Mouse (Mus musculus) activated CD4-positive, CD25-positive, alpha-beta regulatory T cell (primary cell): Measurements from ENCODE around the gene Znrd1as. TPM values are rescaled to one million over a fixed set of nuclear protein-coding genes. Genes with fewer than 3 reads are reported as not detected.

Experiments
- polyA plus RNA-seq, 2 experiments: library from polyadenylated mRNA; unstranded; fragments of 100-300 nt; shearing (Covaris generic); gene quantifications; one replicate each; pipeline ENCODE4 v1.2.1; 2017

Gene Znrd1as
- 1 to 10 TPM; 2.8 to 2.9 TPM for polyA plus RNA-seq

GRCm38 (mm10) chr17:36957999-36958743, at the start of gene Znrd1as, which contains the start of gene Znrd1:
Gene Znrd1as (plus strand): TSS chr17:36958592.
Gene Znrd1 (minus strand): TSS chr17:36958559.

GRCm38 (mm10) chr17:36942791-36943471, 15.5 kb upstream of the Znrd1as start, which contains the start of gene Rnf39:
Gene Rnf39 (plus strand): TSS chr17:36942918.

GRCm38 (mm10) chr17:36950981-36951947, 7.1 kb upstream of the Znrd1as start, which contains the start of gene Ppp1r11:
Gene Ppp1r11 (minus strand): TSS chr17:36951741.

DNA sequence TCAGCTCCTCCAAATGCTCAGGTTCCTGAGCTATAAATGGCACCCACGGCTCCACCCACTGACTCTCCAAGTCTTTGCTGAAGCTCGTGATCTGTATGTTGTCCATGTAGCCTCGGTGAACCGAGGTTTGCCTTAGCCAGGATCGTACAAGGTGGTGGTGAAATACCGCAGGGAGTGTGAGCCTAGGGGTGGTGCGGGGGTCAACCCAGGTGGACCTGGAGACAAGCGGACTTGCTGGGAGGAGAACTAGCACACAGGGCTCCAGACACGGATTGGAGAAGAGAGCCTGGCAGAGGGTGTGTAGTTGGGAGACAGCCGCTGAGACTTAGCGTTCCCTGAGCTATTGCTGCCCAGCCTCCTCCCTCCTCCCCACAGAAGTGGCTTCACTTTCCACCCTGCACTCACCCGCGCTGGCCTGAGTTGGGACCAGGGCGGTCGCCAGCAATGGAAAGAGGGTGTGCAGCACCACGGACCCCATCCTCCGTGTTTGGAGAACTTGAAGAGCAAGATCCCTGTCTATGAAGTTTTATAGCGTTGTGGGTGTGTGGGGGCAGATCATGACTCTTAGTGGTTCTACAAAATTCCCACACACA, 22.9 kb downstream of the Znrd1as start, which contains the start of gene 2410137M14Rik:
TSS of gene 2410137M14Rik (minus strand) at position 17 of the 593 bp plus-strand sequence.

GRCm38 (mm10) chr17:36989437-36989836, 31.0 kb downstream of the Znrd1as start, which contains the start of gene H2-M5:
Gene H2-M5 (minus strand): TSS chr17:36989537.

GRCm38 (mm10) chr17:37000863-37001262, 42.5 kb downstream of the Znrd1as start, which contains the start of gene Zfp57:
Gene Zfp57 (plus strand): TSS chr17:37001163.

Other genes starting within 250 kb of the Znrd1as start
- gene H2-M10.5, start 185.7 kb upstream of the Znrd1as start, polyA plus RNA-seq = not detected
- gene H2-M10.6, start 146.4 kb upstream of the Znrd1as start, polyA plus RNA-seq = not detected
- gene Trim26, start 121.5 kb upstream of the Znrd1as start, polyA plus RNA-seq = 100 to 1,000 TPM; 102 to 109 TPM
- gene Trim15, start 91.4 kb upstream of the Znrd1as start, polyA plus RNA-seq = under 1 TPM; 0.47 to 0.57 TPM
- under 1 TPM in 1 of 2 experiments, not detected in 1; 0.10 TPM for gene Trim10, start 89.0 kb upstream of the Znrd1as start, polyA plus RNA-seq
- gene Trim40, start 68.5 kb upstream of the Znrd1as start, polyA plus RNA-seq = not detected
- under 1 TPM in 1 of 2 experiments, not detected in 1; 0.15 TPM for gene Trim31, start 60.5 kb upstream of the Znrd1as start, polyA plus RNA-seq
- gene Rnf39, start 15.7 kb upstream of the Znrd1as start, polyA plus RNA-seq = under 1 TPM in 1 of 2 experiments, not detected in 1; 0.38 TPM
- 100 to 1,000 TPM; 141 to 146 TPM for gene Ppp1r11, start 6.9 kb upstream of the Znrd1as start, polyA plus RNA-seq
- gene Znrd1, start within 50 bp of the Znrd1as start, polyA plus RNA-seq = 10 to 100 TPM; 76.7 to 88.4 TPM
- gene 2410137M14Rik, start 22.6 kb downstream of the Znrd1as start, polyA plus RNA-seq = under 1 TPM; 0.23 to 0.41 TPM
- under 1 TPM in 1 of 2 experiments, not detected in 1; 0.12 TPM for gene H2-M5, start 30.9 kb downstream of the Znrd1as start, polyA plus RNA-seq
- not detected for gene Zfp57, start 42.6 kb downstream of the Znrd1as start, polyA plus RNA-seq
- gene Mog, start 64.8 kb downstream of the Znrd1as start, polyA plus RNA-seq = not detected
- gene Gabbr1, start 87.4 kb downstream of the Znrd1as start, polyA plus RNA-seq = 10 to 100 TPM; 10.7 to 14.6 TPM
- gene Olfr90, start 129.9 kb downstream of the Znrd1as start, polyA plus RNA-seq = not detected
- gene Olfr91, start 139.7 kb downstream of the Znrd1as start, polyA plus RNA-seq = under 1 TPM in 1 of 2 experiments, not detected in 1; 0.21 TPM
- gene Olfr92, start 161.5 kb downstream of the Znrd1as start, polyA plus RNA-seq = not detected
- gene Olfr93, start 202.9 kb downstream of the Znrd1as start, polyA plus RNA-seq = not detected
- 1 to 10 TPM in 1 of 2 experiments, under 1 TPM in 1; 0.52 to 2.0 TPM for gene Ubd, start 235.3 kb downstream of the Znrd1as start, polyA plus RNA-seq
- gene Olfr94, start 242.4 kb downstream of the Znrd1as start, polyA plus RNA-seq = not detected